Mouse (Mus musculus): ENCODE results near the gene Tbc1d24. TPM values are rescaled to one million over a fixed set of nuclear protein-coding genes. Genes with fewer than 3 reads are reported as not detected.

Tbc1d24 gene
- total and polyA plus RNA-seq, 3 experiments, result 4.2 to 6.6 (median 4.5) TPM

DNA sequence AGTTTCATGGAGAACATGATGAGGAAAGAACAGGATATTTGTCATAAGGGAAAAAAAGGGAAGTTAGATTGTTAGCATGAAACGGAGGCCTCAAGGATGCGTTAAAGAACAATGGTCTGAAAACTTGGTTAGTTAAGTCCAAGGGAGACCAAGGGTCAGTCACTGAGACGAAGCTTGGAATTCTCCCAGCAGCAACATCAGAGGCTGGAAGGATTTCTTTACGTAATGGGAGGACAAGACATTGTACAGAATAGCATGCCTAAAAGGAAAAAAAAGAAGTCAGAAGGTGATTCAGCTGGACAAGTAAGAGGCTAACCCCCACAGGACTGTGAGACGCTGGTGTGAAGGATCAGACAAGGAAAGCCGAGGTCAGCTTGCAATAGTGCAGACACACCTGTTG lies 38.2 kb downstream of the Tbc1d24 start:
- Histone ChIP-seq H3K4me1 (ENCODE audit: control insufficient read depth in 1 of 2, insufficient read depth in 2 of 2) (peaks cover 17 to 48% of the 10 kb centered on the region in 2 experiments), H3K27ac (ENCODE audit: insufficient read depth, low read depth) (no peak overlapping the region), H3K9me3 (replicated peaks; ENCODE audit: low read length) (no peaks in the 10 kb centered on the region), H3K27me3 (replicated peaks) (no peaks in the 10 kb centered on the region), H3K79me2 (replicated peaks; ENCODE audit: control insufficient read depth, extremely low read depth, insufficient read depth, poor library complexity, severe bottlenecking) (peaks cover 26% of the 10 kb centered on the region), H3K9ac (ENCODE audit: insufficient read depth, low read depth) (no peak overlapping the region), H3K4me2 (ENCODE audit: insufficient read depth, low read depth, poor library complexity, severe bottlenecking) (no peak overlapping the region), H3K4me3 (replicated peaks in 1 of 3; ENCODE audit: low read depth in 2 of 3, low read length in 2 of 3, poor library complexity in 1 of 3) (no peak overlapping the region), H3K36me3 (replicated peaks in 1 of 2; ENCODE audit: control insufficient read depth in 1 of 2, insufficient read depth in 1 of 2, low read length in 1 of 2) (peaks cover 33 to 45% of the 10 kb centered on the region in 2 experiments)
- no peak for DNase-seq (ENCODE audit: extremely low read depth)
- in situ Hi-C loops (cut with MboI; ENCODE audit: low pct_ligation_motif_present, low pct_unique_long_range_greater_than_20kb, low sequenced_read_pairs) (loop anchor here (5.0 kb wide), 1 partner anchor 130 kb away; no protein-coding TSS in a partner anchor), dilution Hi-C loops (cut with MboI; ENCODE audit: extremely low pct_ligation_motif_present, extremely low pct_unique_long_range_greater_than_20kb, low sequenced_read_pairs) (no loop called here)
- no peak for TF ChIP-seq ZC3H11A (IDR thresholded peaks at IDR 0.05; ENCODE audit: low read depth, low read length)
- TF ChIP-seq PAX5 (IDR thresholded peaks at IDR 0.05; ENCODE audit: low read length), result no peak
- TF ChIP-seq POLR2AphosphoS2 (IDR thresholded peaks at IDR 0.05; ENCODE audit: low read depth, low read length), result no peak
- no peak for TF ChIP-seq MAFK (IDR thresholded peaks at IDR 0.05; ENCODE audit: insufficient replicate concordance, low read length)
- no peak for TF ChIP-seq ZNF384 (IDR thresholded peaks at IDR 0.05; ENCODE audit: low read depth, low read length)
- TF ChIP-seq CTCF (conservative IDR thresholded peaks at IDR 0.05 in 1 of 2, IDR thresholded peaks at IDR 0.05 in 1 of 2; ENCODE audit: low read depth in 2 of 2, low read length in 2 of 2), result no peak
- TF ChIP-seq HCFC1 (IDR thresholded peaks at IDR 0.05; ENCODE audit: low read depth, low read length), result no peak
- TF ChIP-seq USF1 (IDR thresholded peaks at IDR 0.05; ENCODE audit: low read depth, low read length), result no peak
- TF ChIP-seq NRF1 (IDR thresholded peaks at IDR 0.05; ENCODE audit: low read depth, low read length), result no peak
- no peak for TF ChIP-seq CHD1 (IDR thresholded peaks at IDR 0.05; ENCODE audit: low read depth, low read length)
- TF ChIP-seq ELF1 (IDR thresholded peaks at IDR 0.05; ENCODE audit: low read depth, low read length), result no peak
- TF ChIP-seq JUND (conservative IDR thresholded peaks at IDR 0.05; ENCODE audit: low read depth, low read length), result no peak
- no peak for TF ChIP-seq RAD21 (IDR thresholded peaks at IDR 0.05; ENCODE audit: low read depth, low read length)
- no peak for TF ChIP-seq SMC3 (IDR thresholded peaks at IDR 0.05; ENCODE audit: low read depth, low read length)
- TF ChIP-seq E2F4 (IDR thresholded peaks at IDR 0.05; ENCODE audit: insufficient replicate concordance, low read depth, low read length), result no peak
- no peak for TF ChIP-seq MYC (IDR thresholded peaks at IDR 0.05; ENCODE audit: low read depth, low read length)

DNA sequence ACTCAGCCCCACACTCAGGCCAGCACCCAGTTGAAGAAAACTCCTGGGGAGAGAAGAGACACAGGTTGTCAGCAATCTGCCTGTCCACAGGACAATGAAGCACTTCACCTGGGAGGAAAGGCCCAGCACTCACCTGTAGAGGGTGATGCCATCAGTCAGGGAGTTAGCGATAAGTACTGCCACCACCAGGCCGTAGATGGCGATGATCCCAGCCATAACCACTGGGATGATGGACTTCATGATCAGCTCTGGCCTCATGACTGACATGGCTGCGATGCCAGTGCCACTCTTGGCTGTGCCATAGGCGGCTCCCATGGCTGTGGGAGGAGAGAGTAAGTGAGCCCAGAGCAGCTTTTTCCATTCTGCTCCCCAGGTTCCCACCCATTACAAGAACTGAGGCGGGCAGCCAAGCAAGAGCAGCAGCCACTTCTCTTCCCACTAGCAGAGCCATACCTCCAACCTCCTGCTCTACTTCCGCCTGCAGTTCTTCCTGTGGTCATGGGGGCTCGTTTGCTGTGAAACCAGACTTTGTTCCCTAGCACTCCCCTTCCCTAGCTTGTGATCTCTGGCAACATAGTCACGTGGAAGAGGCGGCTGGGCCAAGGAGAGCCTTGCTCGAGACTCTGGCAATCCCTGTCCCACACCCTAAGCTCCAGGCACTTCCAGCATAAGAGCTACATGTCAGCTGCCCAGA lies 40.6 kb downstream of the Tbc1d24 start:
- H3K27me3 ChIP-seq (replicated peaks), result no peaks in the 10 kb centered on the region
- H3K4me3 ChIP-seq (replicated peaks in 1 of 3; ENCODE audit: low read depth in 2 of 3, low read length in 2 of 3, poor library complexity in 1 of 3), result no peak overlapping the region
- H3K36me3 ChIP-seq (replicated peaks in 1 of 2; ENCODE audit: control insufficient read depth in 1 of 2, insufficient read depth in 1 of 2, low read length in 1 of 2), result peaks cover 33 to 47% of the 10 kb centered on the region in 2 experiments
- in situ Hi-C loops (cut with MboI; ENCODE audit: low pct_ligation_motif_present, low pct_unique_long_range_greater_than_20kb, low sequenced_read_pairs) (loop anchor here (5.0 kb wide), 1 partner anchor 133 kb away; no protein-coding TSS in a partner anchor), dilution Hi-C loops (cut with MboI; ENCODE audit: extremely low pct_ligation_motif_present, extremely low pct_unique_long_range_greater_than_20kb, low sequenced_read_pairs) (no loop called here)
- peaks cover 26% of the 10 kb centered on the region for H3K79me2 ChIP-seq (replicated peaks; ENCODE audit: control insufficient read depth, extremely low read depth, insufficient read depth, poor library complexity, severe bottlenecking)
- H3K27ac ChIP-seq (ENCODE audit: insufficient read depth, low read depth), result no peak overlapping the region
- DNase-seq (ENCODE audit: extremely low read depth), result no peak
- TF ChIP-seq POLR2AphosphoS2 (IDR thresholded peaks at IDR 0.05; ENCODE audit: low read depth, low read length), result no peak
- TF ChIP-seq ZC3H11A (IDR thresholded peaks at IDR 0.05; ENCODE audit: low read depth, low read length), result no peak
- no peak for TF ChIP-seq CTCF (conservative IDR thresholded peaks at IDR 0.05 in 1 of 2, IDR thresholded peaks at IDR 0.05 in 1 of 2; ENCODE audit: low read depth in 2 of 2, low read length in 2 of 2)
- TF ChIP-seq MAZ (IDR thresholded peaks at IDR 0.05; ENCODE audit: low read depth, low read length), result no peak
- TF ChIP-seq PAX5 (IDR thresholded peaks at IDR 0.05; ENCODE audit: low read length), result no peak
- no peak for TF ChIP-seq IRF4 (IDR thresholded peaks at IDR 0.05; ENCODE audit: low read depth, low read length)
- TF ChIP-seq USF2 (conservative IDR thresholded peaks at IDR 0.05; ENCODE audit: low read depth, low read length), result no peak
- TF ChIP-seq NELFE (IDR thresholded peaks at IDR 0.05; ENCODE audit: low read depth, low read length), result no peak
- H3K9me3 ChIP-seq (replicated peaks; ENCODE audit: low read length), result no peaks in the 10 kb centered on the region
- no peak overlapping the region for H3K4me2 ChIP-seq (ENCODE audit: insufficient read depth, low read depth, poor library complexity, severe bottlenecking)
- peaks cover 3 to 26% of the 10 kb centered on the region in 2 experiments for H3K4me1 ChIP-seq (ENCODE audit: control insufficient read depth in 1 of 2, insufficient read depth in 2 of 2)
- no peak overlapping the region for H3K9ac ChIP-seq (ENCODE audit: insufficient read depth, low read depth)
